Mouse (Mus musculus): ENCODE measurements around the gene Tubb3. TPM values are rescaled to one million over a fixed set of nuclear protein-coding genes. Genes with fewer than 3 reads are reported as not detected.

Tubb3 gene
- 0.02 and 0.09 TPM in 2 replicates for polyA plus RNA-seq (2012)

DNA sequence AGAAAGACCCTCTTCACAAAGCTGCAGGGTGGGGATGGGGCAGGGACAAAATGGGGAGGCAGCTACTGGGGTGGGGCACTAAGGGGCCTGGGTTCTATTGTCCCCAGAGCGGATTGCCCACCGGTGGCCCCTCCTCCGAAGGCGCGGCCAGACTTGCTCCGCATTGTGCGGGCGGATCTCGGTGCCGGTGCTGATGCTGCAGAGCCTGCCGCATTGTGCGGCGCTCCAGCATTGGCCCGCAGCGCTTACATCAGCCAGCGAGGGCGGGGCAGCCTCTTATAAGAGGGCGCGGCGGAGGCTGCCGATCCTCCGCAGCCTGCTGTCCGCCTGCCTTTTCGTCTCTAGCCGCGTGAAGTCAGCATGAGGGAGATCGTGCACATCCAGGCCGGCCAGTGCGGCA, at the start of gene Tubb3:
Gene Tubb3 (plus strand): TSS at position 179 of the 400 bp plus-strand sequence.
- Histone ChIP-seq H3K4me3 (replicated peaks) (peak within 1 kb of the TSS; percentile 29), H3K36me3 (ENCODE audit: control insufficient read depth) (no peaks in the 10 kb centered on the region), H3K4me1 (ENCODE audit: control insufficient read depth) (peaks cover 75% of the 10 kb centered on the region), H3K9me3 (ENCODE audit: control insufficient read depth, low read length) (no peaks in the 10 kb centered on the region), H3K27me3 (ENCODE audit: control insufficient read depth) (peaks cover 61% of the 10 kb centered on the region)
- no peak for TF ChIP-seq GATA1 (IDR thresholded peaks at IDR 0.05; ENCODE audit: low read length)

DNA sequence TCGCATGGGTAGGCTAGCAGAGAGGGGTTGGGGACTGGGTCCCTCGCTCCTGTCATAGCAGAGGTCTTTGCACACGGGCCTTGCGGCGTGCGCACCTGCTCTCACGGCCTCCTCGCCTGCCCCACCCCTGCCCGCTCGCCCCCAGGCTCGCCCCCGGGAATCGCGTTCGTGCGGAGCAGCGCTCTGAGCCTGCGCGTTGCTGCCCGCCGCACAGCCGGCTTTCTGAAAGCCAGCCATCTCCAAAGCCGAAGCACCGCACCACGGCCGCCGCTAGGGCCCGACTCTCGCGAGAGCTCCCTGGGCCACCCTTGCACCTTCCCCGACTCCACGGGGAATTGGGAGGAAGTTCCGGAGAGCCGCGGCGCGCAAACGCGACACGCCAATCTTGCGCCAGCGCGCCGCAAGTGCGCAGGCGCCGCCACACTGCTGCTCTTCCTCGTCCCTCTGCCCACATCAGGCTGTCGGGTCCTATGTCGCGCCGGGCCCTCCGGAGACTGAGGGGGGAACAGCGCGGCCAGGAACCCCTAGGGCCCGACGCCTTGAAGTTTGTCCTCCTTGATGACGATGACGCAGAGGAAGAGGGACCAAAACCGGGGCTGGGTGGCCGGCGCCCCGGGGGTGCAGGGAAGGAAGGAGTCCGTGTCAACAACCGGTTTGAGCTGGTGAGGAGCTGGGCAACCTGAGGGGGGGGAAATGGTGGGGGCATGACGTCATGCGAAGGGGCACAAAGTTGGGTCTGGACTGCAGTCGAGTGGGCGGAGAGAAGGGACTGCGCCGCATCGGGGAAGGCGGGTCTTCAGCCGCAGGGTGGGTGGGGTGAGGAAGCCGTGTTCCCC, 37.6 kb upstream of the Tubb3 start, which contains the start of gene Tcf25:
Gene Tcf25 (plus strand): TSS at position 351 of the 836 bp plus-strand sequence.
- no peak for TF ChIP-seq GATA1 (IDR thresholded peaks at IDR 0.05; ENCODE audit: low read length)
- no peak for TF ChIP-seq TAL1 (IDR thresholded peaks at IDR 0.05; ENCODE audit: low read length)
- peak within 1 kb of the TSS; percentile 97 for H3K4me3 ChIP-seq (replicated peaks)
- no peaks in the 10 kb centered on the region for H3K27me3 ChIP-seq (ENCODE audit: control insufficient read depth)

DNA sequence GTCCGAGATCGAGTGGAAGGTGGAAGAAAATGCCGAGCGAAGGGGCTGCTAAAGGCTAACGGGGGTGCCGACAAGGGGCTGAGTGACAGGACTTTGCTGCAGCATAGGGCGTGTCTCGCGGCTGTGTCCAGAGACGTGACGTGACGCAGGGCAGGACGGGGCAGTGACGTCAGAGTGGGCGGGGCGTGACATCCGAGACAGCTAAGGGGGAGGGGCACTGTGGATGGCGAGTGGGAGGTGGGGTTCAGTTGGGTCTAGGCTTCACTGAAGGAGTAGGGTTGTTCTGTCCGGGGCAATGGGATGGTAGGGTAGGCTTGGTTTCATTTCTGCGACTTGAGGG, 37.0 kb upstream of the Tubb3 start:
- Histone ChIP-seq H3K4me3 (replicated peaks) (peak overlapping the region; percentile 97), H3K27me3 (ENCODE audit: control insufficient read depth) (no peaks in the 10 kb centered on the region), H3K36me3 (ENCODE audit: control insufficient read depth) (peaks cover 22% of the 10 kb centered on the region), H3K9me3 (ENCODE audit: control insufficient read depth, low read length) (no peaks in the 10 kb centered on the region), H3K4me1 (ENCODE audit: control insufficient read depth) (peaks cover 51% of the 10 kb centered on the region)
- TF ChIP-seq TAL1 (IDR thresholded peaks at IDR 0.05; ENCODE audit: low read length), result no peak

More for the DNA sequence above, 37.6 kb upstream of the Tubb3 start, which contains the start of gene Tcf25:
- peaks cover 23% of the 10 kb centered on the region for H3K36me3 ChIP-seq (ENCODE audit: control insufficient read depth)
- peaks cover 51% of the 10 kb centered on the region for H3K4me1 ChIP-seq (ENCODE audit: control insufficient read depth)
- no peaks in the 10 kb centered on the region for H3K9me3 ChIP-seq (ENCODE audit: control insufficient read depth, low read length)

GRCm38 (mm10) chr8:123375701-123376100, 35.5 kb upstream of the Tubb3 start:
- Histone ChIP-seq H3K27me3 (ENCODE audit: control insufficient read depth) (no peaks in the 10 kb centered on the region), H3K9me3 (ENCODE audit: control insufficient read depth, low read length) (no peaks in the 10 kb centered on the region), H3K36me3 (ENCODE audit: control insufficient read depth) (peaks cover 27% of the 10 kb centered on the region), H3K4me1 (ENCODE audit: control insufficient read depth) (peaks cover 48% of the 10 kb centered on the region), H3K4me3 (replicated peaks) (no peak overlapping the region)
- TF ChIP-seq GATA1 (IDR thresholded peaks at IDR 0.05; ENCODE audit: low read length) (no peak), TAL1 (IDR thresholded peaks at IDR 0.05; ENCODE audit: low read length) (no peak)

GRCm38 (mm10) chr8:123376106-123376505, 35.1 kb upstream of the Tubb3 start:
- Histone ChIP-seq H3K4me1 (ENCODE audit: control insufficient read depth) (peaks cover 48% of the 10 kb centered on the region), H3K36me3 (ENCODE audit: control insufficient read depth) (peaks cover 31% of the 10 kb centered on the region), H3K9me3 (ENCODE audit: control insufficient read depth, low read length) (no peaks in the 10 kb centered on the region), H3K4me3 (replicated peaks) (no peak overlapping the region), H3K27me3 (ENCODE audit: control insufficient read depth) (no peaks in the 10 kb centered on the region)
- TF ChIP-seq TAL1 (IDR thresholded peaks at IDR 0.05; ENCODE audit: low read length) (no peak), GATA1 (IDR thresholded peaks at IDR 0.05; ENCODE audit: low read length) (no peak)

- no peak overlapping the region for H3K4me3 ChIP-seq (replicated peaks)
- no peak for TF ChIP-seq TAL1 (IDR thresholded peaks at IDR 0.05; ENCODE audit: low read length)
- TF ChIP-seq GATA1 (IDR thresholded peaks at IDR 0.05; ENCODE audit: low read length), result no peak
- no peaks in the 10 kb centered on the region for H3K4me1 ChIP-seq (ENCODE audit: control insufficient read depth)
- H3K9me3 ChIP-seq (ENCODE audit: control insufficient read depth, low read length), result no peaks in the 10 kb centered on the region
- no peaks in the 10 kb centered on the region for H3K27me3 ChIP-seq (ENCODE audit: control insufficient read depth)
- peaks cover 73% of the 10 kb centered on the region for H3K36me3 ChIP-seq (ENCODE audit: control insufficient read depth)
These were observed 29.5 kb upstream of the Tubb3 start for GRCm38 (mm10) chr8:123381711-123382110.

DNA sequence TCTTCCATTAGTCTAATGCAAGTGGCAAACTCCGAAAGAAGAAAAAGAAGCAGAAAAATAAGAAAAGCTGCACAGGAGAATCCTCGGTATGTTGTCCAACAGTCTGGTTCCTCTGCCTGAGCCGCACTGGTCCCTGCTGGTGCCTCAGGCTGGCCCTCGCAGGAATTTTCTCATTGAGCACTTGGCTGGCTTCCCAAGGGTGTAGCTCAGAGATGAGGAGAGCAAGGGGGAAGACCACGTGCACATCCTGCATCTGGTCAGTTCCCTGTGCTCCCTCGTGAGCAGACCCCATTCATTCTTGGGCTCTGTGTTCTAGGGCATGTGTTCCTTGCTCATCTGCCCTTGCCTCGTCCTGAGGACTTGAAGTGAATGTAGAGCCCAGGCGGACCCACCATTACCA, 28.7 kb upstream of the Tubb3 start:
- TF ChIP-seq GATA1 (IDR thresholded peaks at IDR 0.05; ENCODE audit: low read length) (no peak), TAL1 (IDR thresholded peaks at IDR 0.05; ENCODE audit: low read length) (no peak)
- peaks cover 77% of the 10 kb centered on the region for H3K36me3 ChIP-seq (ENCODE audit: control insufficient read depth)

DNA sequence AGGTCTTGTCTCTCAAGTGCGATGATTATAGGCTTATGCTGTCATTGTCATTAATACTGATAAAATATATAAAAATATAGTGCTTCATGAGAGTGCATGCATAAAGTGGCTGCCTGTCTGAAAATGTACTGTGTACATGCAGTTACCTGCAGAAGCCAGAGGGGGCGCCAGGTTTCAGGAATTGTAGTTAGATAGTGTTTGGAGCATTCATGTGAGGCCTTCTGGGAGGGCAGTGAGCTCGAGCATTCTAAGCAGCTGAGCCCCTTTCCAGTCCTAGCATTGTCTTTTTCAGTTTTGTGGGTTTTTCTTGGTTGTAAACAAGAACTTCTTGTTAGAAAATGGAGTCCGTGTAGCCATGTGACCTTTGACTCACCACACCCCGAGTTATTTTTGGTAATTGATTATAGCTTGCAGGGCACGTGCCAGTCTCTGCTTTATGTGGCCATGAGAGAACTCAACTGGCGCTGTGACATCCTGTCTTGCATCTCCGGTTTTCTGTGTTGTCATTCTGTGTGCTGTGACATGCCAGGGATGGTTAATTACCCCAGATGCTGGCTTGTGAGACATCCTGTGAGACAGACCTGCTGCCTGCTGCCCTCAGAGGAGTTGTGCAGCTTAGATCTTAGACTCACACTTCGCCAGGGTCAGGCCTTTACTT, 26.2 kb upstream of the Tubb3 start:
- Histone ChIP-seq H3K4me3 (replicated peaks) (no peak overlapping the region), H3K4me1 (ENCODE audit: control insufficient read depth) (no peaks in the 10 kb centered on the region), H3K36me3 (ENCODE audit: control insufficient read depth) (peaks cover 94% of the 10 kb centered on the region), H3K27me3 (ENCODE audit: control insufficient read depth) (no peaks in the 10 kb centered on the region), H3K9me3 (ENCODE audit: control insufficient read depth, low read length) (no peaks in the 10 kb centered on the region)
- TF ChIP-seq TAL1 (IDR thresholded peaks at IDR 0.05; ENCODE audit: low read length) (no peak), GATA1 (IDR thresholded peaks at IDR 0.05; ENCODE audit: low read length) (no peak)

More for the DNA sequence above, 28.7 kb upstream of the Tubb3 start:
- no peaks in the 10 kb centered on the region for H3K4me1 ChIP-seq (ENCODE audit: control insufficient read depth)
- no peak overlapping the region for H3K4me3 ChIP-seq (replicated peaks)
- no peaks in the 10 kb centered on the region for H3K27me3 ChIP-seq (ENCODE audit: control insufficient read depth)
- H3K9me3 ChIP-seq (ENCODE audit: control insufficient read depth, low read length), result no peaks in the 10 kb centered on the region

- no peak overlapping the region for H3K4me3 ChIP-seq (replicated peaks)
- H3K27me3 ChIP-seq (ENCODE audit: control insufficient read depth), result no peaks in the 10 kb centered on the region
- H3K9me3 ChIP-seq (ENCODE audit: control insufficient read depth, low read length), result no peaks in the 10 kb centered on the region
- H3K36me3 ChIP-seq (ENCODE audit: control insufficient read depth), result peaks cover 99% of the 10 kb centered on the region
- H3K4me1 ChIP-seq (ENCODE audit: control insufficient read depth), result no peaks in the 10 kb centered on the region
- TF ChIP-seq TAL1 (IDR thresholded peaks at IDR 0.05; ENCODE audit: low read length), result no peak
- no peak for TF ChIP-seq GATA1 (IDR thresholded peaks at IDR 0.05; ENCODE audit: low read length)
These were observed 24.2 kb upstream of the Tubb3 start for GRCm38 (mm10) chr8:123387041-123387440.
